Mouse (Mus musculus) duodenum, adult 2 months (tissue): ENCODE measurements around the gene Ccdc188. TPM values are rescaled to one million over a fixed set of nuclear protein-coding genes. Genes with fewer than 3 reads are reported as not detected.

Source experiments
- polyA plus RNA-seq: library from polyadenylated mRNA; depleted of rRNA; stranded (reverse); fragments of >200 nt; gene quantifications from 2 replicates; pipeline ENCODE4 v1.2.3, GENCODE M21; 2012; ENCODE audit warnings: low replicate concordance; rRNA removed

Ccdc188 gene
- not detected in 2 replicates for polyA plus RNA-seq

GRCm38 (mm10) chr16:18217579-18217978, at the start of gene Ccdc188:
Gene Ccdc188, plus strand, starts transcription at chr16:18217879.

GRCm38 (mm10) chr16:18234671-18235388, 17.2 kb downstream of the Ccdc188 start, which contains the start of gene Zdhhc8:
Gene Zdhhc8, minus strand, starts transcription at chr16:18235136.

DNA sequence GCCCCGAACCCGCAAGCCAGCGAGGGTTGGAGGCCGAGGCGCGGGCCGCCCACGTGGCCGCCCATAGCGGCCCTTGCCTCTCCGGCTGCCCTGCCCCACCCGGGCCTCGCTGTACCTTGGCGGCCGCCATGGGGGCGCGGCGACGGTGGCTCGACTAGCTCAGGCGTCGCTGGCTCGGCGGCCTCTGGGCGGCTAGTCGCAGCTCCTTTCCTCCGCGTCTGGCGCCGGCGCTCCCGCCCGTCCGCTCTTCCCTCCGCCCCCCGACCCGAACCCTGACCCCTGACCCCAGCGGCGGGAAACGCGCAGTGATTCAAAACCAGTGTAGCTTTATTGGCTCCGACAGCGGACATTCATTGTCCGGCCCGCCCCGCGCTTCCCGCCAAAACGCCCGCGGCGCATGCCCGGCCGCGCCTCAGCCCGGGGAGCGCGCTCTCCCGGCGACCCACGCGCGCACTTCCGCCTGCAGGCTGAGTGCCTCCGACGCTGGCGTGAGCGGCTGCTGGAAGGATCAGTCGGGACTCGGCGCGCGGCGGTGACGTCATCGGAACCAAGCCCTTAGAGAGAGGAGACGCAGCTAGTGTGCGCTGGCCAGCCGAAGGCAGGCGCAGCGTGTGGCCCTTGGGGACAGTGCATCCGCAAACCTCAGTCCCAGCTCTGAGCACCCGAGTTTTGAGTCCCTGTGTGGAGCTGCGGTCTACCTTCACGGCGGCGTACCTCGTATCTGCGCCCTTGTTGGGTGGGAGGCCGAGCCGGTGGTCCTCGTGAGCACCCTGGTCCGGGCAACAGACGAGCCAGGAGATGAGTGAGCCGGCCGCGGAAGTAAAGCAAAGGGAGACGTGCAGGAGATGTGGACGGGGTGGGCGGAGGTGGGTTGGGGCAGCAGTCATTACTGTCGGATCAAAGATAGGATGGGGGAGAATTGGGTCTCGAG, 31.0 kb downstream of the Ccdc188 start, which contains the start of the genes Trmt2a and Ranbp1:
Trmt2a (plus strand) TSS at position 247 of the 931 bp plus-strand sequence.
Ranbp1 (minus strand) TSS at position 300 of the 931 bp plus-strand sequence.

GRCm38 (mm10) chr16:18258221-18258620, 40.5 kb downstream of the Ccdc188 start, which contains the start of gene Gm49776:
Gene Gm49776, minus strand, starts transcription at chr16:18258321.

Other genes with a start within 250 kb of the Ccdc188 start
- not detected in 2 replicates for gene Vpreb2, start 237.5 kb upstream of the Ccdc188 start, polyA plus RNA-seq
- 67.4 and 199 TPM in 2 replicates for gene Dgcr6, start 165.0 kb upstream of the Ccdc188 start, polyA plus RNA-seq
- 50.2 and 81.1 TPM in 2 replicates for gene Prodh, start 127.7 kb upstream of the Ccdc188 start, polyA plus RNA-seq
- gene Rtn4r, start 90.2 kb upstream of the Ccdc188 start, polyA plus RNA-seq, result 11.3 and 34.8 TPM in 2 replicates
- gene Zdhhc8, start 17.3 kb downstream of the Ccdc188 start, polyA plus RNA-seq, result 22.7 and 36.2 TPM in 2 replicates
- gene Trmt2a, start 30.8 kb downstream of the Ccdc188 start, polyA plus RNA-seq, result 26.9 and 28.8 TPM in 2 replicates
- 45.7 and 96.7 TPM in 2 replicates for gene Ranbp1, start 30.9 kb downstream of the Ccdc188 start, polyA plus RNA-seq
- gene Gm49776, start 40.4 kb downstream of the Ccdc188 start, polyA plus RNA-seq, result not detected in 2 replicates
- 7.2 and 10.0 TPM in 2 replicates for gene Dgcr8, start 71.4 kb downstream of the Ccdc188 start, polyA plus RNA-seq
- gene Tango2, start 130.2 kb downstream of the Ccdc188 start, polyA plus RNA-seq, result 32.3 and 72.1 TPM in 2 replicates
- 10.5 and 11.1 TPM in 2 replicates for gene Arvcf, start 130.3 kb downstream of the Ccdc188 start, polyA plus RNA-seq
- gene Txnrd2, start 208.5 kb downstream of the Ccdc188 start, polyA plus RNA-seq, result 16.3 and 21.9 TPM in 2 replicates
- 166 and 239 TPM in 2 replicates for gene Comt, start 209.0 kb downstream of the Ccdc188 start, polyA plus RNA-seq